Mouse (Mus musculus) forebrain, embryonic 12.5 days (tissue): ENCODE results near the gene Pth2. TPM values are rescaled to one million over a fixed set of nuclear protein-coding genes. Genes with fewer than 3 reads are reported as not detected.

Source experiments
- ATAC-seq: fragments of 200-750 bp; cut with Nextera tagmentation; 2 replicates; pipeline ENCODE4 v1.8.0; 2017; ENCODE audit warnings: moderate TSS enrichment; ENCODE audit not compliant: low FRiP score
- H3K27ac ChIP-seq: fragments of 300-500 bp; sonication (generic); 2 replicates; pipeline ENCODE4 v1.5.1; 2016; ENCODE audit warnings: mild to moderate bottlenecking
- H3K27me3 ChIP-seq: fragments of 300-500 bp; sonication (generic); 2 replicates; pipeline ENCODE4 v1.6.1; 2016; ENCODE audit warnings: mild to moderate bottlenecking
- H3K36me3 ChIP-seq: fragments of 300-500 bp; sonication (generic); replicated peaks from 2 replicates; pipeline ENCODE4 v1.6.1; 2016; ENCODE audit warnings: mild to moderate bottlenecking
- H3K4me1 ChIP-seq: fragments of 300-500 bp; sonication (generic); 2 replicates; pipeline ENCODE4 v1.6.1; 2016
- H3K4me2 ChIP-seq: fragments of 300-500 bp; sonication (generic); 2 replicates; pipeline ENCODE4 v1.6.1; 2016; ENCODE audit warnings: mild to moderate bottlenecking, moderate library complexity
- H3K4me3 ChIP-seq: fragments of 300-500 bp; sonication (generic); replicated peaks from 2 replicates; pipeline ENCODE4 v1.5.1; 2016; ENCODE audit warnings: mild to moderate bottlenecking
- H3K9ac ChIP-seq: fragments of 300-500 bp; sonication (generic); 2 replicates; pipeline ENCODE4 v1.6.1; 2016; ENCODE audit warnings: mild to moderate bottlenecking
- H3K9me3 ChIP-seq: fragments of 300-500 bp; sonication (generic); 2 replicates; pipeline ENCODE4 v1.6.1; 2016
- WGBS: fragments of 180-500 bp; shearing (Covaris S2); methylation state at CpG from one replicate; pipeline ENCODE4 v1.1.7; 2016; 5-methylcytosine and 5-hydroxymethylcytosine counted together
- polyA plus RNA-seq: library from polyadenylated mRNA; unstranded; fragments of >200 nt; fragmentation: Nextera tagmentation; extraction: Ambion mirVana; gene quantifications from 2 replicates; pipeline ENCODE4 v1.2.1, GENCODE M21; 2016

Pth2 gene
- polyA plus RNA-seq, 1 experiment from 2014 or later: 1.5 TPM

DNA sequence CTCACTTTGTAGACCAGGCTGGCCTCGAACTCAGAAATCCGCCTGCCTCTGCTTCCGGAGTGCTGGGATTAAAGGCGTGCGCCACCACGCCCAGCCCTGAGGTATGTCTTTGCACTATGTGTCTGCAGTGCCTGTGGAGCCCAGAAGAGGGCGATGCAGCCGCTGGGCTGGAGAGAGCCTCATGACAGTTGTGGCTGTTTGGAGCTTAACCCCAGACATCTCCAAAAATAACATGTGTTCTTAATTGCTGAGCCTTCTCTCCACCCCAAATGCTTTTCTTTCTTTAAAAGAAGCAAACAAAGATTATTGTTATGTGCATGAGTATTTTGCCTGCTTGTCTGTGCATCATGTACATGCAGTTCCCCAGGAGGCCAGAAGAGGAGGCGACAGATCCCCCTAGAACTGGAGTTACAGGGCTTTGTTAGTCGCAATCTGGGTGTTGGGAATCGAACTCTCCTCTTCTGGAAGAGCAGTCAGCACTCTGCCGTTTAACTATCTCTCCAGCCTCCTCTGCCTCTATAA lies 25.7 kb upstream of the Pth2 start:
- H3K9ac ChIP-seq: no peak overlapping the region; the same call in 1 of the 2 replicates
- WGBS: 81% methylated on average over 12 of the region's 12 CpGs

DNA sequence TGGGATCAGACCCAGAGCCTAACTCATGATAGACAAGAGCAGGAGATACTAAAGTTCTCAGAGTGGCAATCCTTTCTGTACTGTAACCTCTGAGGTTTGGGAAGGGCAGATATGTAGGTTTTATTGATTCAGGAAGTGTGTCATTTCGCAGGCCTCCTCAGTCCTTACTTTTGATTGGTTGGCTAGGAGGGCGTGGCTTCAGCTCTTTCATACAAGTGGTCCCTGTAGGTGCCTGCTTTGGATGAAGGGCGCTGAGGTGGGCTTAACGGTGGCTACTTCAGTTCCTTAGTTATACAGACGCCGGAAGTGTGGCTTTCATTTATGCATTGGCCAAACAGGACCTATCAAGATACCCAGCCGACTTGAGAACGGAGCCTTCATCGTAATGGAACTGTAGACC lies 25.2 kb upstream of the Pth2 start:
- H3K36me3 ChIP-seq: peaks cover 31% of the 10 kb centered on the region
- H3K27ac ChIP-seq: no peak overlapping the region
- H3K4me1 ChIP-seq: peaks cover 25% of the 10 kb centered on the region
- no peak overlapping the region for H3K9ac ChIP-seq
- ATAC-seq: no peak
- H3K4me2 ChIP-seq: peak overlapping the region; percentile 81; the same call in 1 of the 2 replicates
- no peaks in the 10 kb centered on the region for H3K9me3 ChIP-seq
- 84% methylated on average over 9 of the region's 9 CpGs for WGBS
- H3K27me3 ChIP-seq: no peaks in the 10 kb centered on the region
- H3K4me3 ChIP-seq: no peak overlapping the region

More for the DNA sequence above, 25.7 kb upstream of the Pth2 start:
- Histone ChIP-seq H3K4me2 (peak overlapping the region; percentile 81), H3K27me3 (no peaks in the 10 kb centered on the region), H3K27ac (0 out of 2 replicates have a peak overlapping the region, but pooled peaks have one; percentile 92), H3K36me3 (peaks cover 25% of the 10 kb centered on the region), H3K9me3 (no peaks in the 10 kb centered on the region), H3K4me3 (peak overlapping the region; percentile 68), H3K4me1 (peaks cover 28% of the 10 kb centered on the region)
- ATAC-seq: peak; percentile 10; the same call in 1 of the 2 replicates

DNA sequence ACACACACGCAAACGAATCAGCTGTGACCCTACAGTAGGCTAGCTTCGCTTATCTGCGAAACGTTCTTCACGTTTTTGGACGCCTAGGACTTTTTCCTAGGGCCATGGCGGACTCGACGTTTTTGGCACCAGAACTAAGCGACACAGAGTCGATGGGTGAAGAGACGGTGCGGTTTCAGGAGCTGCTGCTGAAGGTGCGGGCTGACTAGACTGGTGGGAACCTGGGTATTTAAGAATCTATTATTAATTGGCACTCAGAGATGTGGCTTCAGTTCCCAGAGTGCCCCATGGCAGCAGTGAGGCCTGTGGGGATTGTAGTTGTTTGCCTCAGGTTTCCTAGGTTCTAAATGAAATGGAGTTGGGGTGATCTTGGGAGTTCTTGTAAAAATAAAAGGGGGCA lies 24.6 kb upstream of the Pth2 start:
- WGBS: 95% methylated on average over 15 of the region's 15 CpGs
- ATAC-seq: no peak
- H3K9me3 ChIP-seq: no peaks in the 10 kb centered on the region
- H3K27ac ChIP-seq: no peak overlapping the region
- H3K4me3 ChIP-seq: no peak overlapping the region
- H3K4me1 ChIP-seq: peaks cover 19% of the 10 kb centered on the region
- no peaks in the 10 kb centered on the region for H3K27me3 ChIP-seq
- H3K36me3 ChIP-seq: peaks cover 31% of the 10 kb centered on the region
- no peak overlapping the region for H3K9ac ChIP-seq
- H3K4me2 ChIP-seq: no peak overlapping the region

DNA sequence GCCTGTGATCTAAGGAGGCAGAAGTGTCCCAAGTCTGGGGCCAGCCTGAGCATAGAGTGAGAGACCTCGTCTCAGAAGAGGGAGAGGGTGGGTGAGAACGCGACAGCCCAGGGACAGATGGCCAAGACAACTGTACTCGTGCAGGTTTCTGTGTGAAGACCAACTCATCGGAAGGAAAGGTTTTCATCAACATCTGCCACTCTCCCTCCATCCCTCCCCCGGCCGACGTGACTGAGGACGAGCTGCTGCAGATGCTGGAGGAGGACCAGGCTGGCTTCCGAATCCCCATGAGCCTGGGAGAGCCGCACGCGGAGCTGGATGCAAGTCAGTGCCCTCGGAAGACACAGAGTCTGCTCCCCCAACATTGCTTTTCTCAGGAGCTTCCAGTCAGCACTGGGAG lies 23.3 kb upstream of the Pth2 start:
- Histone ChIP-seq H3K9ac (no peak overlapping the region), H3K36me3 (peaks cover 31% of the 10 kb centered on the region), H3K4me3 (no peak overlapping the region), H3K27ac (no peak overlapping the region), H3K4me2 (no peak overlapping the region), H3K4me1 (peaks cover 24% of the 10 kb centered on the region), H3K9me3 (no peaks in the 10 kb centered on the region), H3K27me3 (peaks cover 1% of the 10 kb centered on the region; the same call in 1 of the 2 replicates)
- WGBS: 89% methylated on average over 14 of the region's 14 CpGs
- no peak for ATAC-seq

DNA sequence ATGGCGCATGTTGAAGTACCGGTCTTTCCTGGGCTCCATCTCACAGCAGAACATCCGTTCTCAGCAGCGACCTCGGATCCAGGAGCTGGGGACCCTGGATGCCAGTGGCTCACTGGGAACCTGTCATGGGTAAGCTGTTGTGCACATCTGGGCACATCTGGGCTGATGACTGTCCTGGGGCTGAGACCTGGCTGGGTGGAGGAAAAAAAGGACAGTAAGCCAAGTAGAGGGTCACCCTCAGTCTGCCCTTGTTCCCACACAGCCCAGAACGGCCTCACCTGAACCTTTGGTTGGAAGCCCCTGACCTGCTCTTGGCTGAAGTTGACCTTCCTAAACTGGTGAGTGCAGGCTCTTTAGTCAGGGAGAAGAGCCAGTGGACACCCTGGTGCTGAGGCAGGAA lies 21.8 kb upstream of the Pth2 start:
- Histone ChIP-seq H3K9me3 (no peaks in the 10 kb centered on the region), H3K4me3 (no peak overlapping the region), H3K36me3 (peaks cover 31% of the 10 kb centered on the region), H3K4me2 (no peak overlapping the region), H3K9ac (no peak overlapping the region), H3K27ac (no peak overlapping the region), H3K4me1 (peaks cover 26% of the 10 kb centered on the region), H3K27me3 (peaks cover 16% of the 10 kb centered on the region)
- 93% methylated on average over 6 of the region's 6 CpGs for WGBS
- no peak for ATAC-seq

DNA sequence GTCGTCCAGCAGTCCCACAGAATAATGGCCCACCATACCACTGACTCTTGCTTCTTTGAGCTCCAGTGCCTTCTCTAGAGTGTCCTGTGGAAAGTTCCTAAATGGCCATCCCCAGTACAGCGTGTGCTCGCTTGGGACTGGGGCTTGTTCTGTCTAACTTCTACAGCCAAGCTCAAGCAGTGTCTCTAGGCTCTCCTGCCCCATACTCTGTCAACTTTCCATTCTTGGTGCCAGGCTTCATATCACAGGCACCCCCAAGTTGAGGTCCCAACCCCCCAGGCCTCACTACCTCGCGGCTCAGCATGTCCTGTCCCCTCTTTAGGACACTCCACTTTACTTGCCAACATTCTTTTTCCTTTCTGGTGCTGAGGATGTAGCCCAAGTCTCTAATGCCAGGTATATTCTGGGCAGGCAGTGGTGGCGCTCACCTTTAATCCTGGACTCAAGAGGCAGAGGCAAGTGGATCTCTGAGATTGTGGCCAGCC lies 20.4 kb upstream of the Pth2 start:
- no peak for ATAC-seq
- Histone ChIP-seq H3K36me3 (peaks cover 31% of the 10 kb centered on the region), H3K9me3 (no peaks in the 10 kb centered on the region), H3K9ac (no peak overlapping the region), H3K27ac (no peak overlapping the region), H3K4me2 (no peak overlapping the region), H3K4me3 (no peak overlapping the region), H3K4me1 (peaks cover 22% of the 10 kb centered on the region), H3K27me3 (peaks cover 30% of the 10 kb centered on the region)
- 97% methylated on average over 6 of the region's 6 CpGs for WGBS

DNA sequence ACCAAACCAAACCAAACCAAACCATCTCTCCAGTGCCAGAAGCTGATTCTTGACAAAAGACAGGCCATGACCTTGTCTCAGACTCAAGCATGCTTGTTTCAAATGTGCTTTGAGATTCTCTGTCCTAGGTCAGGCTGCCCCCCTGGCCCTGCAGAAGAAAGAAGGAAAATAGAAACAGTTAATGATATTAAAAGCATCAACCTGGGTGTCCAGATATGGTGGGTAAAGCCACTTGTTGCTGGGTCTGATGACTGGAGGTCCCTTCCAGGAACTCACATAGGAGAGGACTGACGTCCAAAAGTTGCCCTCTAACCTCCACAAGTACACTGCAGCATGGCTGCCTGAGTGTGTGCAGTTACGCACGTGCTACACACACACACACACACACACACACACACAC lies 19.9 kb upstream of the Pth2 start:
- WGBS: 88% methylated on average over 3 of the region's 3 CpGs
- Histone ChIP-seq H3K4me1 (peaks cover 19% of the 10 kb centered on the region), H3K9ac (no peak overlapping the region), H3K27ac (no peak overlapping the region), H3K4me2 (no peak overlapping the region), H3K9me3 (no peaks in the 10 kb centered on the region), H3K27me3 (peaks cover 35% of the 10 kb centered on the region), H3K4me3 (no peak overlapping the region), H3K36me3 (peaks cover 31% of the 10 kb centered on the region)
- no peak for ATAC-seq

DNA sequence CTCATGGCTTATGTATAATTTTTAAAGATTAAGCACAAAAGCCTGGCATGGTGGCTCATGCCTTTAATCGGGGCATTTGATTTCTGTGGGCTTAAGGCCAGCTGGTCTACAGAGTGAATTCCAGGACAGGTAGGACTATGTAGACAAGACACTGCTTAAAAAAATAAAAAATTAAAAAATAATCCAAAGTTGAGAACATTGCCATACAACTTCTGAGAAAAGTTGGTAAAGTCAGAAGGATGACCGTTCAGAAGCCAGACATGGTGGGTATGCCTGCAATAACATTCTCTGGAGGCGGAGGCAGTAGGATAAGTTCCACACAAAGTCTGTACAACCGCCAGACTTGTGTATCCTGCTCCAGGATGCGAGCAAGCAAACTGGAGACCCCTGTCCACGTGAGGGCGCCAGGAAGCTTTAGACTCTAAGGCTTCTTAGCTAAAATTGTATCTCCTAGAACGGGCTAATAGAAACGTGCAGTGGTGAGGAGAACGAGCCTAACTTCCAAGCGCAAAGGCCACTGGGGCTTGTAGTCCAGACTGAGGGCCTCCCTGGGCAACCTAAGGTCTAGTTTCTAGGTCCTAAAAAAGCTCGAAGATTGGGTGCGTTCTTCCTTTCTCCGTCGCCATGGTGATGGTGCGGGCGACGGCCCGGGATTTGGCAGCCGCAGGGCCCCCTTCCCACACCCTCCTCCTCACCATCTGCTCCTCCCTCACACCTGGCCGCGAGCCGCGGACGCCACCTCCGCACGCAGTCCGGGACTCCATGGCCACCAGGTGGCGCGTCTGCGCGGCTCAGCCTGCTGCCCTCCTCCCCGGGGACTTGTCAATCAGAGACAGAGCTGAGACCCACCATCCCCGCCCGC lies 19.0 kb upstream of the Pth2 start:
- H3K27ac ChIP-seq: peak overlapping the region; percentile 32; the same call in 1 of the 2 replicates
- WGBS: 5% methylated on average over 35 of the region's 35 CpGs
- peaks cover 31% of the 10 kb centered on the region for H3K36me3 ChIP-seq
- H3K4me3 ChIP-seq: peak overlapping the region; percentile 35
- no peaks in the 10 kb centered on the region for H3K9me3 ChIP-seq
- H3K9ac ChIP-seq: peak overlapping the region; percentile 17; the same call in 1 of the 2 replicates
- peak overlapping the region; percentile 69 for H3K4me2 ChIP-seq
- H3K27me3 ChIP-seq: peaks cover 45% of the 10 kb centered on the region
- ATAC-seq: peak; percentile 85
- H3K4me1 ChIP-seq: peaks cover 19% of the 10 kb centered on the region

DNA sequence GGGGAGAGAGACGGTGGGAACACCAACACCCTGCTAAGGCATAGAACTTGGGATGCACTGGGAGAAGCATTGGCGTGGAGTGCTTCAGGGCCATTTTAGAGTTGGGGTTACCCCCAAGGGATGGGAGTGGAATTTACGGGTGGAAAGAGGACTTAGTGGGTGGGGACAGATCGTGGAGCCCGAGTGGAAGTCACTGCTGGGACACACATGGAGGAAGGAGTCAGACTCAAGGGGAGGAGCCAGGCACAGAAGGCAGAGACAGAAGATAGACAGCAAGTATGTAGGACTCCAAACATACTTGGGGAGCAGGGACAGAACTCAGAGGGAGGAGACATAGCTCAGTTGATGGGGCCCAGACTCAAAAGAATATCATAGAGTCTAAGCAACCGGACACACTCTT lies 18.2 kb upstream of the Pth2 start:
- peaks cover 30% of the 10 kb centered on the region for H3K36me3 ChIP-seq
- H3K4me1 ChIP-seq: peaks cover 19% of the 10 kb centered on the region
- 31% methylated on average over 6 of the region's 6 CpGs for WGBS
- H3K27me3 ChIP-seq: peaks cover 52% of the 10 kb centered on the region
- peak; percentile 17; the same call in 1 of the 2 replicates for ATAC-seq
- H3K9ac ChIP-seq: no peak overlapping the region; the same call in 1 of the 2 replicates
- H3K4me2 ChIP-seq: peak overlapping the region; percentile 69
- peak overlapping the region; percentile 35 for H3K4me3 ChIP-seq
- H3K9me3 ChIP-seq: no peaks in the 10 kb centered on the region
- H3K27ac ChIP-seq: no peak overlapping the region

DNA sequence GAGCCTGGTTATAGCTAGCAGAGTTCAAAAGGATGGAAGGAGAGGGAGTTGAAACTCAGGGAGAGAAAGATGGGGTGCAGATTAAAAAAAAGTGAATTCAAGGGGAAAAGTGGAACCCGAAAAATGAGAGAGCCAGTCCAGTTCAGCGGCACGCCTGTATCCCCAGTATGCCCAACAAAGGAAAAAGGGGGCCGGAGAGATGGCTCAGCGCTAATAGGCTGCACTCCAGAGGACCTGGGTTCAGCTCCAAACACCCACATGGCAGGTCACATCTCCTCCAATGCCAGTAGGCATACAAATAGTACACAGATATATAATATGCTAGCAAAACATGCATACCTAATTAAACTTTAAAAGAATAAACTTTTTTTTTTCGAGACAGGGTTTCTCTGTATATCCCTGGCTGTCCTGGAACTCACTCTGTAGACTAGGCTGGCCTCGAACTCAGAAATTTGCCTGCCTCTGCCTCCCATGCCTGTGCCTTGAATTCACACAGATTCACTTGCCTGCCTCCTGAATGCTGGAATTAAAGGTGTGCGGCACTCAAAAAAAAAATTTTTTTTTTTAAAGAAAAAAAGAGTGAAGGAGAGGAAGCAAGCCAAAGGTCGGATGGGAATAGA lies 17.7 kb upstream of the Pth2 start:
- no peak for ATAC-seq
- Histone ChIP-seq H3K4me2 (no peak overlapping the region), H3K27ac (no peak overlapping the region), H3K27me3 (peaks cover 58% of the 10 kb centered on the region), H3K36me3 (peaks cover 25% of the 10 kb centered on the region), H3K9me3 (no peaks in the 10 kb centered on the region), H3K4me1 (peaks cover 25% of the 10 kb centered on the region), H3K4me3 (peak overlapping the region; percentile 45; the same call in 1 of the 2 replicates), H3K9ac (no peak overlapping the region)
- 73% methylated on average over 9 of the region's 9 CpGs for WGBS

DNA sequence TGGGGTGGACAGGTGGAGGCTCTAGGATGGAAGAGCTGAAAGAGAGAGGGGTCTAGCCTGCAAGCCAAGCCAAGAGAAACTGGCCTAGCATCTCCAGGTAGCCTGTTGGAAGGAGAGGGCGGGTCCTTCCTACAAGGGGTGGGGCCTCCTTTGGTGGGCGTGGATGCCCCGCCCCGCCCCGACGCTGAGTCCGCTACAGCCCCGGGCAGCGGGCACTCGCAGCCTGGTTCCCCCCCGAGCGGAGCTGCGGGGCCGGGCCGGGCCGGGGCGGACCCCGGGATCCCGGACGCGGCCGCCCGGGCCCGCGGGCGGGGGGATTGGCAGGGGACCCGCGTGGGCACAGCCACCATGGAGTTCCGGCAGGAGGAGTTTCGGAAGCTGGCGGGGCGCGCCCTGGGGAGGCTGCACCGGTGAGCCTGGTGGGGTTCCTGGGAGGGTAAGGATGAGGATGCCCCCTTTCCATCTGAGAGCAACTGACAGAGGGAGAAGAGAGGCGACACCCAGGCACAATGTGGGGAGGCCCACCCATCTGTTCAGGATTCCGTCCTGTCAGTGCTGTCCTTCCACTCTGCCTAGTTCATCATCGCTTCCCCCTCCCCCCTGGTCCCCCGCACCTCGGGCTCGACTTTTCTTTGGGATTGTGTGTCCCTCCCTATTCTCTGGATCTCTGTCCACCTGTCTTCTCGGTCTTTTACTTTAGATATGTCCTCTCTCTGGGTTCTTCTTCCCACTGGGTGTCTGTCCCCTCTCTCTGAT lies 16.9 kb upstream of the Pth2 start, which contains the start of gene Slc17a7:
Gene Slc17a7 (plus strand): TSS at position 215 of the 756 bp plus-strand sequence.
- Histone ChIP-seq H3K9me3 (no peaks in the 10 kb centered on the region), H3K27ac (no peak within 1 kb of the TSS), H3K27me3 (peaks cover 66% of the 10 kb centered on the region), H3K9ac (peak within 1 kb of the TSS; percentile 57), H3K4me1 (peaks cover 32% of the 10 kb centered on the region), H3K4me2 (peak within 1 kb of the TSS; percentile 69), H3K4me3 (peak within 1 kb of the TSS; percentile 45), H3K36me3 (peaks cover 17% of the 10 kb centered on the region)
- 1% methylated on average over 32 of the region's 41 CpGs for WGBS
- ATAC-seq: 0 out of 2 replicates have a peak, but pooled peaks have one; percentile 13
